Mouse (Mus musculus): ENCODE results near the gene Cox19. TPM values are rescaled to one million over a fixed set of nuclear protein-coding genes. Genes with fewer than 3 reads are reported as not detected.

Gene Cox19
- polyA plus RNA-seq, 1 experiment: 250 TPM

- Histone ChIP-seq H3K4me3 (ENCODE audit: insufficient read depth, low read depth, low read length) (no peak overlapping the region), H3K27ac (replicated peaks; ENCODE audit: low read depth, low read length) (peak overlapping the region; percentile 73), H3K4me1 (ENCODE audit: control insufficient read depth, insufficient read depth, insufficient read length, low read length) (peaks cover 8% of the 10 kb centered on the region; the same call in 1 of the 2 replicates)
Observed at GRCm38 (mm10) chr5:139333301-139334013, 17.8 kb downstream of the Cox19 start.

- Histone ChIP-seq H3K27ac (replicated peaks; ENCODE audit: low read depth, low read length) (peak overlapping the region; percentile 73), H3K4me3 (ENCODE audit: insufficient read depth, low read depth, low read length) (no peak overlapping the region), H3K4me1 (ENCODE audit: control insufficient read depth, insufficient read depth, insufficient read length, low read length) (peaks cover 6% of the 10 kb centered on the region; the same call in 1 of the 2 replicates)
Observed at GRCm38 (mm10) chr5:139332590-139333272, 18.5 kb downstream of the Cox19 start.

DNA sequence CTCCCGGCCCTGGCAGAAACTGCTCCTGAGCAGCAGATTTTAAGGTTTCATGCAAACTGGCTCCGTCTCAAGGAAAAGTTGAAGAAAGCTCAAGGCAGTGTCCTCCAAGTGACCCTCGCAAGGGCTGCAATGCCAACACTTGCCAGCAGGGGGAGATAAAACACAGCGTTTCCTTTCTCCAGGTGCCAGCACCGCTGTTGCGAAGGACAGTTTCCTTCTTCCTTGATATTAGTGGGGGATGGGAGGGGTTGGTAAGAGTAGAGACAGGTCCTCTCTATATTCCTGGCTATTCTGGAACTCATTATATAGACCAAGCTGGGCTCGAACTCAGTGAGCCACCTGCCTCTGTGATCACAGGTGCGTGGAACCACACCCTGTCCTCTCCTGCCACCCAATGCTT lies 19.5 kb downstream of the Cox19 start:
- Histone ChIP-seq H3K4me3 (ENCODE audit: insufficient read depth, low read depth, low read length) (no peak overlapping the region), H3K4me1 (ENCODE audit: control insufficient read depth, insufficient read depth, insufficient read length, low read length) (peaks cover 4% of the 10 kb centered on the region; the same call in 1 of the 2 replicates), H3K27ac (replicated peaks; ENCODE audit: low read depth, low read length) (peak overlapping the region; percentile 73; the same call in 1 of the 2 replicates)

GRCm38 (mm10) chr5:139330766-139331165 lies 20.5 kb downstream of the Cox19 start:
- H3K27ac ChIP-seq (replicated peaks; ENCODE audit: low read depth, low read length): peak overlapping the region; percentile 38; the same call in 1 of the 2 replicates
- no peak overlapping the region for H3K4me3 ChIP-seq (ENCODE audit: insufficient read depth, low read depth, low read length)
- 0 out of 2 replicates have a peak, but pooled peaks cover 4% of the 10 kb centered on the region for H3K4me1 ChIP-seq (ENCODE audit: control insufficient read depth, insufficient read depth, insufficient read length, low read length)

DNA sequence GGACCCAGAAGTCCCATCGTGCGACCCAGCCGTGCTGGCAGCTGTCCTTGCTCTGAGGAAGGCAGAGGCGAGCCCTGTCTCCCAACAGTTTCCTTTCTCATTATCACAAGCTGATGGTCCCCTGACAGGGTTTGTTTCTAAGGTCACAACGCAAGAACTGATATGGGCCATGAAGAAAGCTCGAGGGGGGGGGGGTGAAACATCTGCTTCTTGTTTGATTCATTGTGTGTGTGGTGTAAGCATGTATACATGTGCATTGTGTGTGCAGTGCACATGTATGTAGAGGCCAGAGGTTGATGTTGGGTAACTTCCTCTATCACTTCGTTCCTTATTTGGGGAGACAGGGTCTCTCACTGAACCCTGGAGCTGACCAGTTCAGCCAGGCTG lies 23.6 kb downstream of the Cox19 start:
- no peak overlapping the region for H3K27ac ChIP-seq (replicated peaks; ENCODE audit: low read depth, low read length)
- peaks cover 3% of the 10 kb centered on the region; the same call in 1 of the 2 replicates for H3K4me1 ChIP-seq (ENCODE audit: control insufficient read depth, insufficient read depth, insufficient read length, low read length)
- no peak overlapping the region for H3K4me3 ChIP-seq (ENCODE audit: insufficient read depth, low read depth, low read length)

DNA sequence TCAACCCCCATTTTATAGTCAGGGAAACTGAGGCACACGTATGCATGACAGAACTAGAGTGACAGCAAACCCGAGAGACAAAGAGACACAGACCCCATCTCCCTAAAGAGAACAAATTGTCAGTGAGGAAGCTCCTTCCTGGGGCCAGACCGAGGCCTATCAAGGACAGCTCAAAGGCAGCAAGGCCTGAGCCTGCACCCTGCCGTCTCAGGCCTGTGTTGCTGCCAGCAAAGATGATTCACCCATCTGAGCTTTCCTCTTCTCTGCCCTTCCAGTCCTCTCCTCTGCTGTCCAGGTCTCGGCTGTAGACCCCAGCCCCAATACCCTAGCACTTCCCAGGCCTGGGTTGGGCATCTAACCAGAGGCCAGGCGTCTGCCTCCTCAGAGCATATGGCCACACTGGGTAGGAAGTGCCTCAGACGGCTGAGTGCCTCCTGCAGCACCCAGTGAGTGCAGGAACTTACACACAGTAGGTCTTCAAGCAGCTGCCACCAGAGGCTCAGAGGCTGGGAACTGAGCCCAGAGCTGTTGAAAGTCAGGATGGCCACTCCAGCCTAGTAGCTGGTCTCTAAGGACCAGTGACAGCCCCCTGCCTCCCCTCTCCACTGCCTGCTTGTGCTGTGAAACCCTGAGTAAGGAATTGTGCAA lies 24.1 kb downstream of the Cox19 start:
- Histone ChIP-seq H3K4me1 (ENCODE audit: control insufficient read depth, insufficient read depth, insufficient read length, low read length) (peaks cover 3% of the 10 kb centered on the region; the same call in 1 of the 2 replicates), H3K4me3 (ENCODE audit: insufficient read depth, low read depth, low read length) (no peak overlapping the region), H3K27ac (replicated peaks; ENCODE audit: low read depth, low read length) (no peak overlapping the region)

DNA sequence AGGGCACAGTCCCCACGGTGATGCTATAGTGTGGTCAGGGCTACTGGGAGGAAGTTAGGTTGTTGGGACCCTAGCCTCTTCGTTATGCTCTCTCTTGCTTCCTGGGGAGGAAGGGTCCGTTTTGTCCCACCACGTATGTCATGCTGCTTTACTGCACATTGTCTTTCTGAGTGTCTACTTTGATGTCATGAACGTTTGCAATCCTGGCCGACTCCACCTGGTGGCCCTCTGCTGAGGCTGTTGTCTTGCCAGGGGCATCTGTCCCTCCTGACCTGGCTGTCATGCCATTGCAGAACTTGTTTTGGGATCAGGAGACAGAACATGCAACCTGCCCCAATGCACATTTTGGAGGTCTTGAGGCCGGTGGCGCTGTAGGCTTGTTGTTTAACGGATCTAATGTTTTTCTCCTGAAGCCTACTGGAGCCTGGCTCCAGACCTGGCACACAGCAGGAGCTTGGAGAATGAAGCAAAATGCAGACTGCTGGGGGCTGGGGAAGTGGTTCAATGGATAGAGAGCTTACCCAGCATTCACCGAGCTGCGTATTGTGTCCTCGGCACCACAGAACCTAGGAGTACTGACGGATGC lies 25.0 kb downstream of the Cox19 start:
- Histone ChIP-seq H3K27ac (replicated peaks; ENCODE audit: low read depth, low read length) (no peak overlapping the region), H3K4me3 (ENCODE audit: insufficient read depth, low read depth, low read length) (no peak overlapping the region), H3K4me1 (ENCODE audit: control insufficient read depth, insufficient read depth, insufficient read length, low read length) (peaks cover 3% of the 10 kb centered on the region; the same call in 1 of the 2 replicates)

DNA sequence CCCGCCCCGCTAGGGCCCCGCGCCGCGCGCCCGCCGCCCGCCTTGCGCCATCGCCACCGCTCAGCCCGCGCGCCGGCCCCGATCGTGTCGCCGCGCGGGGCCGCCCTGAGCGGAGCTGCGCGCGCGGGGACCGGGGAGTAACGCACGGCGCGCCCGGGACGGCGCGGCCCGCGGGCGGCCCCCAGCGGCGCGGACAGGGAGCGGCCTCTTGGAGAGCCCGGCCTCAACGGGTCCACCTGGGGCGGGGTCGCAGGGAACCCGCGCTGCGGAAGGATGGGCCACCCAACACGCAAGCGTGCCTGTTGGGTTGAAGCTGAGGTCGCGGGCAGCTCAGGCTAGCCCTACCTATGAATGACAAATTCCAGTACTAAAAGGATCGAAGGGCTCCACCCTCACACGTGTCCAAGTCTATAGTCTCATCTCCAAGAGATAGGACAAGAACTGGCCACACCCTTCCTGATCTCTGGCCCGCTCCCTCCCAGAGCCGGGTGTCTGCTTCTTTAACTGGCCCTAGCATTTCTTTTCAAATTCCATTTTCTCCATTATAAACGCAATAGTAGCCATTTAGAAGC lies 25.7 kb downstream of the Cox19 start, which contains the start of gene Adap1:
TSS of gene Adap1 (minus strand) at position 228 of the 572 bp plus-strand sequence.
- H3K27ac ChIP-seq (replicated peaks; ENCODE audit: low read depth, low read length): no peak within 1 kb of the TSS
- H3K4me1 ChIP-seq (ENCODE audit: control insufficient read depth, insufficient read depth, insufficient read length, low read length): peaks cover 3% of the 10 kb centered on the region; the same call in 1 of the 2 replicates
- H3K4me3 ChIP-seq (ENCODE audit: insufficient read depth, low read depth, low read length): peak within 1 kb of the TSS; percentile 64

GRCm38 (mm10) chr5:139324691-139325394 lies 26.4 kb downstream of the Cox19 start:
- Histone ChIP-seq H3K4me1 (ENCODE audit: control insufficient read depth, insufficient read depth, insufficient read length, low read length) (peaks cover 3% of the 10 kb centered on the region), H3K4me3 (ENCODE audit: insufficient read depth, low read depth, low read length) (peak overlapping the region; percentile 64), H3K27ac (replicated peaks; ENCODE audit: low read depth, low read length) (no peak overlapping the region)

- peak overlapping the region; percentile 64; the same call in 1 of the 2 replicates for H3K4me3 ChIP-seq (ENCODE audit: insufficient read depth, low read depth, low read length)
Observed at GRCm38 (mm10) chr5:139324045-139324491, 27.1 kb downstream of the Cox19 start.

GRCm38 (mm10) chr5:139323260-139323924 lies 27.8 kb downstream of the Cox19 start:
- H3K4me1 ChIP-seq (ENCODE audit: control insufficient read depth, insufficient read depth, insufficient read length, low read length): peaks cover 3% of the 10 kb centered on the region
- no peak overlapping the region for H3K4me3 ChIP-seq (ENCODE audit: insufficient read depth, low read depth, low read length)
- H3K27ac ChIP-seq (replicated peaks; ENCODE audit: low read depth, low read length): no peak overlapping the region

More at GRCm38 (mm10) chr5:139324045-139324491, 27.1 kb downstream of the Cox19 start:
- peaks cover 3% of the 10 kb centered on the region for H3K4me1 ChIP-seq (ENCODE audit: control insufficient read depth, insufficient read depth, insufficient read length, low read length)
- H3K27ac ChIP-seq (replicated peaks; ENCODE audit: low read depth, low read length): no peak overlapping the region

DNA sequence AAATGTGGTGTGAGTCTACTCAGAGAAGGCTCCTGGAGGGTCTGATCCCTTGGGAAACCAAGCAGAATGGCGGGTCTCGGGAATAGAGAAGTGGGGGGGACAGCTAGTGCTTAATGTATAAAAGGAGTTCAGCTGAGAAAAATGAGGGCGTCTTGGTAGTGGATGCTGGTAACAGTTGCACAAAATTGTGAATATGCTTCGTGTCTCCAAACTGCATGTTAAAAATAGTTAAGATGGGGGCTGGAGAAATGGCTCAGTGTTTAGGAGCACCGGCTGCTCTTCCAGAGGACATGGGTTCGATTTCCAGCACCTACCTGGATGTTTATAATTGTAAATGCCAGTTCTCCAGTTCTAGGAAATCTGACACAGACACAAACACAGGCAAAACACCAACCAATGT lies 29.9 kb downstream of the Cox19 start:
- Histone ChIP-seq H3K4me1 (ENCODE audit: control insufficient read depth, insufficient read depth, insufficient read length, low read length) (peaks cover 3% of the 10 kb centered on the region), H3K27ac (replicated peaks; ENCODE audit: low read depth, low read length) (no peak overlapping the region), H3K4me3 (ENCODE audit: insufficient read depth, low read depth, low read length) (no peak overlapping the region)

GRCm38 (mm10) chr5:139320424-139320823 lies 30.8 kb downstream of the Cox19 start:
- Histone ChIP-seq H3K4me1 (ENCODE audit: control insufficient read depth, insufficient read depth, insufficient read length, low read length) (no peaks in the 10 kb centered on the region; the same call in 1 of the 2 replicates), H3K27ac (replicated peaks; ENCODE audit: low read depth, low read length) (no peak overlapping the region), H3K4me3 (ENCODE audit: insufficient read depth, low read depth, low read length) (no peak overlapping the region)

Measured in brown adipose tissue, adult 24 weeks (tissue).